Mouse (Mus musculus) liver, embryonic 14.5 days (tissue): Measurements from ENCODE around the gene Slc22a8. TPM values are rescaled to one million over a fixed set of nuclear protein-coding genes. Genes with fewer than 3 reads are reported as not detected.

ENCODE experiments used
- ATAC-seq: fragments of 200-750 bp; cut with Nextera tagmentation; 2 replicates; pipeline ENCODE4 v1.8.0; 2017; ENCODE audit warnings: moderate number of reproducible peaks, mild to moderate bottlenecking, moderate library complexity; ENCODE audit not compliant: insufficient read depth
- DNase-seq, 3 experiments: peaks; one replicate each; pipeline ENCODE4 v3.0.0-alpha.2; 2012 to 2013; ENCODE audit warnings: low read depth in 3 of 3, low spot score in 3 of 3
- H3K27ac ChIP-seq: fragments of 300-500 bp; sonication (generic); 2 replicates; pipeline ENCODE4 v1.5.1; 2014; ENCODE audit warnings: moderate library complexity, mild to moderate bottlenecking, control low read depth, inconsistent platforms
- H3K27me3 ChIP-seq: fragments of 300-500 bp; sonication (generic); 2 replicates; pipeline ENCODE4 v1.6.1; 2014; ENCODE audit warnings: mild to moderate bottlenecking, low read length, moderate library complexity; ENCODE audit not compliant: control insufficient read depth, insufficient read depth
- H3K36me3 ChIP-seq: fragments of 300-500 bp; sonication (generic); replicated peaks from 2 replicates; pipeline ENCODE4 v1.6.1; 2014; ENCODE audit warnings: low read depth; ENCODE audit not compliant: control insufficient read depth, insufficient read depth
- H3K4me1 ChIP-seq, 2 experiments: fragments of 200-500 bp in 1 of 2; fragments of 300-500 bp in 1 of 2; sonication (generic) in 1 of 2; replicated peaks; 2 replicates each; pipeline ENCODE4 v1.6.1; 2012 to 2014; ENCODE audit warnings: antibody characterized with exemption in 1 of 2, inconsistent platforms in 1 of 2, low read length in 1 of 2; ENCODE audit not compliant: control insufficient read depth in 2 of 2, insufficient read depth in 2 of 2
- H3K4me2 ChIP-seq: fragments of 300-500 bp; sonication (generic); 2 replicates; pipeline ENCODE4 v1.6.1; 2014; ENCODE audit warnings: low read depth, mild to moderate bottlenecking, control low read depth, moderate library complexity
- H3K4me3 ChIP-seq, 2 experiments: fragments of 200-500 bp in 1 of 2; fragments of 300-500 bp in 1 of 2; sonication (generic) in 1 of 2; 2 replicates each; pipeline ENCODE4 v1.5.1; 2012 to 2014; ENCODE audit warnings: low read depth in 2 of 2, low read length in 2 of 2, mild to moderate bottlenecking in 2 of 2, control low read depth in 1 of 2, inconsistent platforms in 1 of 2, moderate library complexity in 1 of 2; ENCODE audit not compliant: insufficient read depth in 1 of 2
- H3K9ac ChIP-seq: fragments of 300-500 bp; sonication (generic); replicated peaks from 2 replicates; pipeline ENCODE4 v1.6.1; 2014; ENCODE audit warnings: mild to moderate bottlenecking, control low read depth, moderate library complexity
- H3K9me3 ChIP-seq: fragments of 300-500 bp; sonication (generic); 2 replicates; pipeline ENCODE4 v1.6.1; 2016; ENCODE audit warnings: low read length, mixed read lengths; ENCODE audit not compliant: control insufficient read depth
- CTCF ChIP-seq: IDR thresholded peaks from 2 replicates; pipeline ENCODE4 v1.5.1; 2016; ENCODE audit warnings: antibody characterized with exemption, low read depth, control low read depth
- EP300 ChIP-seq: IDR thresholded peaks from 2 replicates; pipeline ENCODE4 v1.6.1; 2016; ENCODE audit warnings: antibody characterized with exemption, low read depth
- WGBS: fragments of 180-500 bp; shearing (Covaris S2); extraction: QIAGEN DNeasy Blood & Tissue Kit; methylation state at CpG from one replicate; pipeline ENCODE4 v1.1.7; 2014; ENCODE audit not compliant: insufficient replicate concordance; 5-methylcytosine and 5-hydroxymethylcytosine counted together
- polyA plus RNA-seq, 2 experiments: library from polyadenylated mRNA; depleted of rRNA in 1 of 2; stranded (reverse) in 1 of 2; unstranded in 1 of 2; fragments of >200 nt; fragmentation: Nextera tagmentation in 1 of 2; extraction: Ambion mirVana in 1 of 2; gene quantifications; 2 replicates each; pipeline versions ENCODE4 v1.2.1 to v1.2.3; 2012 to 2014

The Slc22a8 gene
- polyA plus RNA-seq, 2 experiments, result 1.5 to 1.6 TPM

GRCm38 (mm10) chr19:8602914-8603313 is 11.9 kb downstream of the Slc22a8 start:
- peak; percentile 77 to 84 (median 82) for DNase-seq
- 8% methylated on average over 3 of the region's 3 CpGs for WGBS
- Histone ChIP-seq H3K9ac (peak overlapping the region; percentile 20; the same call in 1 of the 2 replicates), H3K4me1 (peaks cover 37 to 55% of the 10 kb centered on the region in 2 experiments), H3K4me2 (peak overlapping the region; percentile 35), H3K9me3 (no peaks in the 10 kb centered on the region), H3K4me3 (no peak overlapping the region), H3K36me3 (no peaks in the 10 kb centered on the region), H3K27ac (no peak overlapping the region), H3K27me3 (no peaks in the 10 kb centered on the region; the same call in 1 of the 2 replicates)
- no peak for TF ChIP-seq CTCF
- TF ChIP-seq EP300, result peak; percentile 98
- ATAC-seq, result peak; percentile 96

- Histone ChIP-seq H3K27me3 (no peaks in the 10 kb centered on the region; the same call in 1 of the 2 replicates), H3K4me2 (no peak overlapping the region), H3K9me3 (no peaks in the 10 kb centered on the region), H3K9ac (no peak overlapping the region), H3K4me1 (peaks cover 37 to 49% of the 10 kb centered on the region in 2 experiments), H3K36me3 (no peaks in the 10 kb centered on the region), H3K4me3 (no peak overlapping the region), H3K27ac (no peak overlapping the region)
- no peak for ATAC-seq
- DNase-seq, result no peak
- TF ChIP-seq EP300, result no peak
- TF ChIP-seq CTCF, result no peak
- 81% methylated on average over 8 of the region's 8 CpGs for WGBS
Observed at GRCm38 (mm10) chr19:8604536-8605240, 13.6 kb downstream of the Slc22a8 start.

GRCm38 (mm10) chr19:8605241-8605558 is 14.1 kb downstream of the Slc22a8 start:
- Histone ChIP-seq H3K36me3 (no peaks in the 10 kb centered on the region), H3K9ac (no peak overlapping the region), H3K4me2 (no peak overlapping the region), H3K9me3 (no peaks in the 10 kb centered on the region), H3K27ac (no peak overlapping the region), H3K4me1 (peaks cover 37 to 47% of the 10 kb centered on the region in 2 experiments), H3K27me3 (no peaks in the 10 kb centered on the region; the same call in 1 of the 2 replicates), H3K4me3 (no peak overlapping the region)
- peak; percentile 37; the same call in 1 of the 2 replicates for ATAC-seq
- 14% methylated on average over 3 of the region's 3 CpGs for WGBS
- DNase-seq, result no peak
- TF ChIP-seq EP300, result peak; percentile 32; the same call in 1 of the 2 replicates
- TF ChIP-seq CTCF, result no peak

GRCm38 (mm10) chr19:8611358-8612123 is 20.5 kb downstream of the Slc22a8 start:
- ATAC-seq, result no peak
- TF ChIP-seq EP300 (no peak), CTCF (no peak)

GRCm38 (mm10) chr19:8613111-8613510 is 22.1 kb downstream of the Slc22a8 start:
- no peaks in the 10 kb centered on the region for H3K4me1 ChIP-seq
- H3K36me3 ChIP-seq, result no peaks in the 10 kb centered on the region
- H3K27ac ChIP-seq, result no peak overlapping the region
- H3K4me3 ChIP-seq, result no peak overlapping the region
- H3K27me3 ChIP-seq, result no peaks in the 10 kb centered on the region
- H3K4me2 ChIP-seq, result no peak overlapping the region
- DNase-seq, result no peak
- no peaks in the 10 kb centered on the region for H3K9me3 ChIP-seq
- no peak overlapping the region for H3K9ac ChIP-seq
- 49% methylated on average over 2 of the region's 2 CpGs for WGBS
- TF ChIP-seq EP300 (no peak), CTCF (no peak)
- ATAC-seq, result no peak

More at GRCm38 (mm10) chr19:8611358-8612123, 20.5 kb downstream of the Slc22a8 start:
- Histone ChIP-seq H3K4me2 (no peak overlapping the region), H3K36me3 (no peaks in the 10 kb centered on the region), H3K9me3 (no peaks in the 10 kb centered on the region), H3K4me3 (no peak overlapping the region), H3K4me1 (no peaks in the 10 kb centered on the region), H3K27me3 (no peaks in the 10 kb centered on the region), H3K9ac (no peak overlapping the region), H3K27ac (no peak overlapping the region)
- DNase-seq, result no peak
- WGBS, result 69% methylated on average over 8 of the region's 8 CpGs
